Mouse (Mus musculus) megakaryocyte, adult 5-6 weeks (primary cell): ENCODE measurements around the gene Atxn7l1. TPM values are rescaled to one million over a fixed set of nuclear protein-coding genes. Genes with fewer than 3 reads are reported as not detected.
A peak's percentile ranks its signal among the peaks of the same experiment; 100 is the strongest.

ENCODE experiments used
- ATAC-seq: 2 replicates; pipeline ENCODE4 v1.8.0; 2016; ENCODE audit warnings: mild to moderate bottlenecking, inconsistent platforms; ENCODE audit not compliant: poor library complexity, severe bottlenecking
- total RNA-seq, 2 experiments: library from RNA; stranded (forward) in 1 of 2; stranded (reverse) in 1 of 2; fragments of 153-499, 151-499 nt in 1 of 2; fragments of 221-1000, 200-1000 nt in 1 of 2; gene quantifications; 2 replicates each; pipeline versions ENCODE4 v1.2.3 to v1.2.4; 2015 to 2017

The Atxn7l1 gene
- 109 and 115 TPM in 2 replicates for total RNA-seq (2015)
- total RNA-seq (2017) = 50.0 and 60.4 TPM in 2 replicates

DNA sequence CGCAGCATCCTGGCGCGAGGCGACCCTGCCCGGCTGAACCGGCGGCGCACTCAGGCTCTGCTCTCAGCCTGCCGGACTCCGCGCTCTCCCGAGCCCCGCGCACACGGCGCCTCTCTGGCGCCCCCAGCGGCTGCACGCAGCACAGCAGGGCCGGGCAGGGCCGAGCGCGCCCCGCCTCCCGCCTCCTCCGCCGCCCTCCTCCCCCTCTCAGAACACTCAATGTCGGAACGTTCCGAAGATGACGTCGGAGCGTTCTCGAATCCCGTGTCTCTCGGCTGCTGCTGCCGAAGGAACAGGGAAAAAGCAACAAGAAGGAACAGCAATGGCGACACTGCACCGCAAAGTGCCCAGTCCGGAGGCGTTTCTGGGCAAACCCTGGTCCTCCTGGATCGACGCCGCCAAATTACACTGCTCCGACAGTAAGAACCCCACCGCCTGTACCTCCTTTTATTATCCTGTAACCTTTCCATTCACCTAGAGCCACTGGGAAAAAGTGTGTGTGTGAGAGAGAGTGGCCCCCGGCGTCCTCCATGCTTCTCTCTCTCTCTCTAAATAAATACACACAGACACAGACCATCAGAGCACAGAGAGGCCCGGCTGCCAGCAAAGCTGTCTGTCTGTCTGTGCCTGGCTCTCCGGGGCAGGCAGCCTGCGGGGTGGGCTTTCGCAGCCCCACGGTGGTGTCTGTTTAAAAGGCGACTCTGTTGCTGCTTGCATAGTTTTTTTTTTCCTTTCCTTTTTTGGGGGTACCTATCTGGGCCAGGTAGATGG is at the start of gene Atxn7l1:
Gene Atxn7l1 (plus strand): TSS at position 197 of the 771 bp plus-strand sequence.
- ATAC-seq = peak; percentile 96

- ATAC-seq = no peak
These were observed 45.9 kb upstream of the Atxn7l1 start for GRCm38 (mm10) chr12:33101627-33102026.

DNA sequence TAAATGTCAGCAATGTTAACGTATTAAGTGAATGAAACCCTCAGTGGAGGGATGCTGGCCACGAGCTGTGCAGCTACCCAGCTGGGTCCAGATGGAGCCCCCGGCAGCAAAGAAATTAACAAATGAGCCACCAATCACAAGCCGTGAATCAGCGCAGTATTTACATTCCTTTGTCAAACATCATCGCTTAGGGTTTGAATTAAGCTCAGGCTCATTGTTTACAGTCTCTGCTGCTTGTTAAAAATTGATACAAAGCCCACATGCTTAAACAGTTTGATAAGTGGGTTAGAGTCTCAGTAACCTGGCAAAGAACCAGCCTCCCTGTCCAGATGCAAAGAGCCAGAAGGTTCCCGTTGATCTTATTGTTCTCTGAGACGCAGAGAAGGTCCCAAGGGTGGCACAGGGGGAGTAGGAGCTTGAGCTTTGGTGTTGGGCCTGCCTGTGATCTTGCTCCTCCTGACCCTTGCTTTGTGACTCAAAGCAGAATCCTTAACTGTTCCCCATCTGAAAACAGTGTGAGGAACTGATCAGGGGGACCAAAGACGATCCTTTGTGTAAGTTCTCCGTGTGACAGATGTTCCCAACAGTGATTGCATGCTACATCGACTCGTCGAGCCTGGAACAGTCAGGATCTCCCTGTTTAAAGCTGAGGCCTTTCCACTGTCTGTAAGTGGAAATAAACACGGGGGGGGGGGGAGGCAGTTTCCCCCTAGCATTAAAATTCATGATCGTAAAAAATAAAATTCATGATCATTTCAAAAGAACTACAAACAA is 45.0 kb upstream of the Atxn7l1 start:
- no peak for ATAC-seq

GRCm38 (mm10) chr12:33105724-33106123 is 41.8 kb upstream of the Atxn7l1 start:
- no peak for ATAC-seq

GRCm38 (mm10) chr12:33106438-33107167 is 40.9 kb upstream of the Atxn7l1 start:
- no peak for ATAC-seq

GRCm38 (mm10) chr12:33109531-33109930 is 38.0 kb upstream of the Atxn7l1 start:
- peak; percentile 38 for ATAC-seq

DNA sequence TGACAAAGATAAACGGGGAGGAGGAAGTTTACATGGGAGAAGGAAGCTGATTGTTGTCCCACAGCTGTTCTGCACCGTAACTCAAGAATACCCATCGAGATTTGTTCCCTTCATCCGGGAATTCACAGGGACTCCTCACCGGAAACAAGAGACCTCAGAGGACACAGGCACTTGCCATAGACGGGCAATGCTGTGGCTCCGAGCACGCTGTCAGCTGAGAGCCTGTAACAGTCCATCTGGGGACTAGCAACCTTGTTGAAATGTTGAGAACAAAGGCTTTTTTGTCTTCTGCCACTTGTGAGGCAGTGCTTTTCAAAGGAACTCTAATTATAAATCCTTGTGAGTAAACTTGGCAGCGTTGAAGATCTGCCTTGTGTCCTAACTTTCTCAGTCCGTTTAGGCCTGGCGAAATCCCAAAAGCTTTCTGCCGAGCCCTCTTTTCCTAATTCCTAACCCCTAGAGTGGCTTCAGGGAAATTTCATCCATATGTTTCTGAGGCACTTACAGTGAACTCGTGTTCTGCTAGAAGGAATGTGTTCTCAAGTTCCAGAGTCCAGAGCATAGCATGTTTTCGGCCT is 36.5 kb upstream of the Atxn7l1 start:
- ATAC-seq = peak; percentile 49

DNA sequence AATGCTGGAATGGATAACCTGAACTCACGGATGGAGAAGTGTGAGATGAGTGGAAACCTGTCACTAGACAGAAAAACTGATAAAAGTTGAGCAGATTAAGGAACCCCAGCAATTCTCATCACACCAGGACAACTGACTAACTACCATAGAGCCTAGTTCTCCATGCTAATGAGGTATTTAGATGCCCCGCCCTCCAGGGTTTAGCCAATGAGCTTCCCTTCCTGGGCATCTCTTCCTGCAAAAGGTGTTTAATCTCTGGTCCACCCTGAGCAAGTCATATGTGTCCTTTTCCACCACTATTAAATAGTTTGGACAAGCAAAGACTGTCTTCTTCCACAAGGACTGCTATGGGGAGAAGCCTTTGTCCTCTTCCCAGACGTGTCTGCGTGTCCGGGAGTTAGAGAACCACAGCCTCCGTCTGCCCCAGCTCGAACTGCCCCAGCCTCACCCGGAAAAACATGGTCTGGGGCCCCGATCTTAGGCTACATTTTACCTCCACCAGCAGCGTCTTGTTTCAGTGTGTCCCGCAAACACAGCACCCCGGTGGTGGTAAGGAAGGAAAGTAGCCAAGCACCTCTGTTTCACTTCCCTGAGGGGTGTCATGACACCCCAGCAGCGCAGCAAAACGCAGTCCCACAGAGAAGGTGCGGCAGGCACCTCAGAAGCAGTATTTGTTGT is 28.7 kb upstream of the Atxn7l1 start:
- peak; percentile 49; the same call in 1 of the 2 replicates for ATAC-seq

- peak; percentile 24; the same call in 1 of the 2 replicates for ATAC-seq
These were observed 21.8 kb upstream of the Atxn7l1 start for GRCm38 (mm10) chr12:33125594-33126227.

GRCm38 (mm10) chr12:33126243-33126642 is 21.2 kb upstream of the Atxn7l1 start:
- ATAC-seq = no peak

GRCm38 (mm10) chr12:33128121-33128520 is 19.4 kb upstream of the Atxn7l1 start:
- ATAC-seq = no peak

- no peak for ATAC-seq
These were observed 18.8 kb upstream of the Atxn7l1 start for GRCm38 (mm10) chr12:33128702-33129101.

DNA sequence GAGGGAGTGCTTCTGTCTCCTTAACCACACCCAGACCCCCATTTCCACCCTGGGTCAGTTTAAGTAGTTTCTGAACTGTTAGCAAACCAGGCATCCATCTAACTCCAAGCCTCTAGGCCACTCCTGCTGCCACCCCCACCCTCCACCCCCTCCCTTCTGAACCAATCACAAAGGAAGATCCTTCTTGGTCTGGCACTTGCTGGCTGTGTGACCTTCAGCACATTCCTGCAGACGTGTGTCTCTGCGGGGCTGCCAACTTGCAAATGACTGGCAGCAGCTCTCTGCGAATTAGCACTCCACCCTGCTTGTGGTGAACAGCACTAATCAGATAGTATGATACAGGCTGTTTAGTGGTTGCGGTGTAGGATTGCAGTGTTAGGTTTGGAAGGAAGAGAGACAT is 18.1 kb upstream of the Atxn7l1 start:
- no peak for ATAC-seq

DNA sequence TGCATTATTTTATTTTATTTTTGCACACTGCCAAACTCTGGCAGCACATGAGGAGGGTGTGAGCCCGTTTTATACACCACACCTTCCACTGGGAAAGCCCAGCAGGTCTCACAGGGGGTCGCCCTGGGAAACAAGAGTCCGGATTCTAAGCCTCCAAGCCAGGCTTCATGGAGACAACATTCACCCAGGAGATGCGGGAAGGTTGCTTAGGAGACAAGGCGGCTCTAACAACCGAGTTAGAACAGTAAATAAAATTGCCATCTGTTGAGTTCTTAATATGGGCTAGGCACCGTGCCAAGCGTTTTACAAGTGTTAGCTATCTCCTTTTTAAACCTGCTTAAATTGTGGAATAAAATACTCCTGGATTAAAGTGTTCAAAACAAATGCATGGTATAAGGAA is 17.1 kb upstream of the Atxn7l1 start:
- no peak for ATAC-seq

GRCm38 (mm10) chr12:33131796-33132195 is 15.7 kb upstream of the Atxn7l1 start:
- ATAC-seq = peak; percentile 64

DNA sequence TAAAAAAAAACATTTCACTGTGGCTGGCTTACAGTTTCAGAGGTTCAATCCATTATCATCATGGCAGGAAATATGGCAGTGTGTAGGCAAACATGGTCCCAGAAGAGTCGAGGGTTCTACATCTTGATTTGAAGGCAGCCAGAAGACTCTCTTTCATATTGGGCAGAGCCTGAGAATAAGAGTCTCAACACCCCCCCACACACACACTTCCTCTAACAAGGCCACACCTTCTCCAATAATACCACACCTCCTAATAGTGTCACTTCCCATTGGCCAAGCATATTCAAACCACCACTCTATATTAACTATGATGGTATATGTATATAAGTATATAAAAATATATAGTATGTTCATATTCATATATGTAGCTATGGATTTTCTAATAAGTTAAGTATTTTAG is 9.6 kb upstream of the Atxn7l1 start:
- ATAC-seq = peak; percentile 65

DNA sequence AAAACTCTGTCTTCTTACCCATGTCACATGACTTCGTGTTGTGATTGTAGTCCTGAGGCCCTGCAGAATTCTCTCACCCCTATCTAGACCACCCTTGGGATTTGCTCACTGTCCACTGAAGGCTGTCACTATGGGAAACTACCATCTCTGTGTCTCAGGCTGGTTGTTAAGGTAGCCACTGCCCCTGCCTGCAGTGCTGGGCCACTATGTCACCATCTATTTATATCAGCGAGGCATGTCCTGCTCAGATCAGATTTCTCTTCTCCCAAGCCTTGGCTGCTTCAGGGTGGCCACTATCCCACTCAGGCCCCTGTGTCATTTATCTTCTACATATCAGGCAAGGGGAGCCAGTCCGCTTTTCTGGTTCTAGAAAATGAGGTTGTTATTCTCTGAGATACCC is 8.4 kb upstream of the Atxn7l1 start:
- no peak for ATAC-seq

- ATAC-seq = no peak
These were observed 3.0 kb upstream of the Atxn7l1 start for GRCm38 (mm10) chr12:33144456-33144855.

DNA sequence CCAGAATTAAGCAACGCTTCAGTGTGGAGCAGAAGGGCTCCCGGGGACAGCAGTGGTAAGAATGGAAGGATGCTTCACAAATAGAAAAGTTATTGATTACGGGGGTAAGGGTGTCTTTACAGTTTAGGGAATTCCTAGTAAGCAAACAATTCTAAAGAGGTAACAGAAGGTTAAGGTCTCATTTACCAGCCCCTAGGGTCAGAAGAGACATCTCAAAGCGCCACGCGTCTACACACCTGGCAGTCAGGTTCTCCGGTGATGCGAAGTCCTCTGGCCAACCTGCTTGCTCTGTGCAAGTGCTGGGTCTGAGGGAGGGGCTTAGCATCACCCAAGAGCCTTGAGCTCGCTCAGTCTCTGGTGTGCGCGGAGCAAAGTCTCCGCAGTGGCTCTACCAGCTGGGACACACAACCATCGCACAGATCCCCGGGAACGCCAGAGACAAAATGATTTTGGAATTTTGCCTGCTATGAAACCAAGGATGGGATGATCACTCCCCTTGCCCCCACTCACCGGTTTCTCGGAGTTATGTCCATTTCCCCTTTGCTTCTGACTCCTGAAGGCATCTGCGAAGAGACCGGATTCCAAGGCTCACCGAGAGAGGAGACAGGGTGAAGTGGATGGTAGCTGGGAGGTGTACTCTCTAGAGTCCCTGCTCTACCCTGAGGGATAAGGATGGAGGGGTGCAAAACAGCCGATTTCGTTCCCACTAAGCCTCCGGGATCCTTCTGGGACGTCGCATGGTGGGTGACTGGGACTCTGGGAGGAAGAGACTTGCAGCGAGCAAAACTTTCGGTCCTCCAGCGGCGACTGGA is 665 bp upstream of the Atxn7l1 start:
- peak; percentile 12 for ATAC-seq
